Mouse (Mus musculus) C2C12 (cell line): ENCODE data around the gene Tsen54.

Source experiments
- CTCF ChIP-seq: IDR thresholded peaks from one replicate; pipeline ENCODE4 v1.5.1; 2011; ENCODE audit not compliant: control insufficient read depth, insufficient read depth, insufficient read length
- MAX ChIP-seq: IDR thresholded peaks from one replicate; pipeline ENCODE4 v1.6.1; 2011; ENCODE audit warnings: mild to moderate bottlenecking, control low read depth

GRCm38 (mm10) chr11:115775821-115776665 lies 38.5 kb upstream of the Tsen54 start:
- TF ChIP-seq CTCF (no peak), MAX (no peak)
